Mouse (Mus musculus) neural tube, embryonic 12.5 days (tissue): Measurements from ENCODE around the gene Pigk. TPM values are rescaled to one million over a fixed set of nuclear protein-coding genes. Genes with fewer than 3 reads are reported as not detected.

Experiments
- ATAC-seq: fragments of 200-750 bp; cut with Nextera tagmentation; 2 replicates; pipeline ENCODE4 v1.8.0; 2017; ENCODE audit warnings: low read depth, mild to moderate bottlenecking, moderate TSS enrichment, moderate library complexity; ENCODE audit not compliant: low FRiP score
- H3K27ac ChIP-seq: fragments of 300-500 bp; sonication (generic); 2 replicates; pipeline ENCODE4 v1.5.1; 2016
- H3K27me3 ChIP-seq: fragments of 300-500 bp; sonication (generic); replicated peaks from 2 replicates; pipeline ENCODE4 v1.6.1; 2016; ENCODE audit warnings: mild to moderate bottlenecking
- H3K36me3 ChIP-seq: fragments of 300-500 bp; sonication (generic); 2 replicates; pipeline ENCODE4 v1.6.1; 2016; ENCODE audit warnings: mild to moderate bottlenecking
- H3K4me1 ChIP-seq: fragments of 300-500 bp; sonication (generic); 2 replicates; pipeline ENCODE4 v1.6.1; 2016
- H3K4me2 ChIP-seq: fragments of 300-500 bp; sonication (generic); replicated peaks from 2 replicates; pipeline ENCODE4 v1.6.1; 2016; ENCODE audit warnings: mild to moderate bottlenecking
- H3K4me3 ChIP-seq: fragments of 300-500 bp; sonication (generic); 2 replicates; pipeline ENCODE4 v1.5.1; 2016
- H3K9ac ChIP-seq: fragments of 300-500 bp; sonication (generic); 2 replicates; pipeline ENCODE4 v1.6.1; 2016; ENCODE audit warnings: mild to moderate bottlenecking
- H3K9me3 ChIP-seq: fragments of 300-500 bp; sonication (generic); 2 replicates; pipeline ENCODE4 v1.6.1; 2016; ENCODE audit warnings: mild to moderate bottlenecking
- WGBS: fragments of 180-500 bp; shearing (Covaris S2); methylation state at CpG from one replicate; pipeline ENCODE4 v1.1.7; 2016; 5-methylcytosine and 5-hydroxymethylcytosine counted together
- polyA plus RNA-seq: library from polyadenylated mRNA; unstranded; fragments of >200 nt; fragmentation: Nextera tagmentation; extraction: Ambion mirVana; gene quantifications from 2 replicates; pipeline ENCODE4 v1.2.1, GENCODE M21; 2016

Pigk gene
- polyA plus RNA-seq, 1 experiment from 2014 or later = 45.9 TPM

DNA sequence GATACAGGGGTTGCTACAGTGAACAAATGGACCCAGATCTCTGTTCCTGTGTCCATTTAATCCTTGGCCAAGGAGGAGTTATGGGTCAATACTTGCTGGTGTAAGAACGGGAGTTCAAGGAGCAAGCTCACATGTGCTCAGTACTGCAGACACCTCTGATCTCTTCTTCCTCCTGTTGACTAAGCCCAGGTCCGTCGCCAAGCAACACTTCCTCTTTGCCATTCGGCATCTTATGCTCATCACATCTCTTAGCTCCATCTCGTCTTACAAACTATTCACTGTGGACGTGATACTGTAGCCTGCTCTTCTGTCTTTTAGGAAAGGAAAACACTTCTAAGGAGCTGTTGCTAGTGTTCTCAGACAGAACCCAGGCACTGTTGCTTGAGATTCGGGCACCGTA lies 203.7 kb downstream of the Pigk start:
- no peaks in the 10 kb centered on the region for H3K4me1 ChIP-seq
- no peak overlapping the region for H3K4me2 ChIP-seq
- ATAC-seq = no peak
- no peak overlapping the region for H3K27ac ChIP-seq
- no peaks in the 10 kb centered on the region for H3K36me3 ChIP-seq
- whole genome bisulfite sequencing = 82% methylated on average over 8 of the region's 8 CpGs
- H3K27me3 ChIP-seq = no peaks in the 10 kb centered on the region
- H3K9me3 ChIP-seq = no peaks in the 10 kb centered on the region
- H3K9ac ChIP-seq = no peak overlapping the region
- H3K4me3 ChIP-seq = no peak overlapping the region

DNA sequence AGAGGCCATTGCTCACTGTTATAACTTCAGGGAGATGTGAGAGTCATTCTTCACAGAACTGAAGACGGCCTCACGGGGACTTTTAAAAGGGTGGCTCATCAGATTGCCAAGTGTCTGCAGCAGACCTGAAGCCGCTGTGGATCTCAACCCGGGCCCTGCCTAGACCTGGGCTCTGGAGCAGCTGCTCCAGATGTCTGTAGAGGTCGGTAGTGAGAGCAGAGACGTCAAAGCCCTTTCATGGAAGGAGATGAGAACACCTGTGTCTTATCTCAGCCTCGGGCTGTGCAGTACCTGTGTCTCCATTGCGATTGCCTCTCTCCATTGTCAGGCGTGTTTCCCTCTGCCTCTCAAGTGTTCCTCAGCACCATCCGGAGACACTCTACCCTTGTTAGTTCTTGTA lies 205.2 kb downstream of the Pigk start:
- H3K9me3 ChIP-seq = no peaks in the 10 kb centered on the region
- H3K9ac ChIP-seq = no peak overlapping the region
- no peak for ATAC-seq
- H3K4me3 ChIP-seq = no peak overlapping the region
- H3K4me2 ChIP-seq = no peak overlapping the region
- no peak overlapping the region for H3K27ac ChIP-seq
- WGBS = 72% methylated on average over 10 of the region's 10 CpGs
- H3K27me3 ChIP-seq = no peaks in the 10 kb centered on the region
- no peaks in the 10 kb centered on the region for H3K36me3 ChIP-seq
- H3K4me1 ChIP-seq = no peaks in the 10 kb centered on the region

DNA sequence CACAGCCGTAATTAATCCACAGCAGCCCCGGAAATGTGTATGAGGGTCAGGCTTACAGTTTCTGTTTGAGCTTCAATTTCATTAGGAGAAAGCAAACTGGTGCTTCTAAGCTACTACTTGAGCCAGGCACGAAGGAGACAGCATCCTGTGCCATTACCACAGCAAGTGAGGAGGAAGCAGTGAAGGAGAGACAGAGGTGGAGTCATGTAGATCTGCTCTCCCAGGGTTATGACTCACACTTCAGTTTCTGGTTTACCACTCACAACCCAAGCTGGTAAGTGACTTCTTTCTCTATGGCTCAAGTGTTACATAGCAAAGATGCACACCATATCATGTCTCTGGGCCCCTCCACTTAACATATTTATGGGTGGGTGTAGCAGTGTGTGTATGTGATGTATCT lies 206.5 kb downstream of the Pigk start:
- Histone ChIP-seq H3K9me3 (no peaks in the 10 kb centered on the region), H3K4me1 (no peaks in the 10 kb centered on the region), H3K27me3 (no peaks in the 10 kb centered on the region), H3K4me3 (no peak overlapping the region), H3K4me2 (no peak overlapping the region), H3K27ac (no peak overlapping the region), H3K9ac (no peak overlapping the region), H3K36me3 (no peaks in the 10 kb centered on the region)
- 70% methylated on average over 3 of the region's 3 CpGs for WGBS
- ATAC-seq = no peak

DNA sequence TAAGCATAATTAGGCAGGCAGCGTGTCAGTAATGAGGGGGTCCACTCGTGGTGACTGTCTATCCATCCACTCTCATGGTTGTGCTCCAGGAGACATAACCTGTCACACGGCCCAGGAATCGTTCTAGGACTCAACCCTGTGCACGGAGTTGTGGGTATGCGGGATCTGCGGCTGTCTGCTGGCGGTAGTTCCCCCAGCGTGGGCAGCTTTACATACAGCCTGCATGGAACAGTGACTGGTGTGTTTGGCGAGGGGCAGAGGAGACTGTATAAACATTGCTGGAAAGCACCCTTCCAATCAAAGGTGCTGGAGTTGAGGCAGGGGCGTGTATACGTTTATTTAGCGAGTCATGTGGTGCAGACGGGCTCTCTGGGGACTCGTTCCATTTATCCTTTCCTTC lies 209.6 kb downstream of the Pigk start:
- H3K4me3 ChIP-seq = no peak overlapping the region
- H3K4me2 ChIP-seq = no peak overlapping the region
- H3K9me3 ChIP-seq = no peaks in the 10 kb centered on the region
- WGBS = 76% methylated on average over 15 of the region's 15 CpGs
- ATAC-seq = no peak
- no peaks in the 10 kb centered on the region for H3K36me3 ChIP-seq
- H3K9ac ChIP-seq = no peak overlapping the region
- H3K27ac ChIP-seq = no peak overlapping the region
- no peaks in the 10 kb centered on the region for H3K27me3 ChIP-seq
- no peaks in the 10 kb centered on the region; the same call in 1 of the 2 replicates for H3K4me1 ChIP-seq

DNA sequence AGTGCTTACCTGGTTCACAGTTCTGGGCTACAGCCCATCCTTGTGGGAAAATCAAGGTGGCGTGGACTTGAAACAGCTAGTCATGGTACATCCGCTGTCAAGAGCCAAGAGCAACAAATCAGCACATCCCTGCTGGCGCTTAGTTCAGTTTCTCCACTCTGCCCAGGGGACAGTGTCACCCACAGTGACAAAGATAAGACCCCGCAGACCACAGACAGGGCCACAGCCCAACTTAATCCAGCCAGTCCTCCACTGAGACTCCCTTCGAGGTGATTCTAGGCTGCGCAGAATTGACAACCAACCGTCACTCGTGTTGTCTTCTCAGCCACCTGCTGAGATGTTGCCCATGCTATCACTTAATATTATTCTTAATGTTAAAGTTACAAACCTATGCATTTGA lies 211.5 kb downstream of the Pigk start:
- Histone ChIP-seq H3K9me3 (no peaks in the 10 kb centered on the region), H3K4me2 (no peak overlapping the region), H3K36me3 (no peaks in the 10 kb centered on the region), H3K9ac (no peak overlapping the region), H3K4me1 (no peaks in the 10 kb centered on the region; the same call in 1 of the 2 replicates), H3K4me3 (no peak overlapping the region), H3K27me3 (no peaks in the 10 kb centered on the region), H3K27ac (no peak overlapping the region)
- WGBS = 92% methylated on average over 8 of the region's 8 CpGs
- no peak for ATAC-seq

DNA sequence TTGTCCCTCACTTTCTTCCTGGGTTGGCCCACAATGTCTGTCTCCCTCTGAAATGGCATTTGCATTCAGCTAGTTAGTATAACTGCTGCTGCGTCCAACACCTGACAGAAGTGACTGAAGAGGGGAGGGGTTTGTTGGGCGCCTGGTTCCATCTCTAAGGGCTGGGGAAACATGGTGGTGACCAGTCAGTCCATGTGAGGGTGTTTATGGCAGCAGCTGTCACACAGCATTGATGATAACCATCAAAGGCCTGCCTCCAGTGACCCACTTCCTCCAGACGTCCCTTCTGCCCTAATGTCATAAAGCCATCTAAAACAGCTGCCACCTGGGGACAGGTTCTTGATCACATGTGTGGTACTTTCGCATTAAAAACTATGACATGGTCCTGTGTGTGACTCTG lies 212.3 kb downstream of the Pigk start:
- no peak overlapping the region for H3K4me2 ChIP-seq
- no peak for ATAC-seq
- H3K4me1 ChIP-seq = no peaks in the 10 kb centered on the region; the same call in 1 of the 2 replicates
- no peak overlapping the region for H3K27ac ChIP-seq
- WGBS = 62% methylated on average over 4 of the region's 4 CpGs
- H3K9me3 ChIP-seq = no peaks in the 10 kb centered on the region
- H3K4me3 ChIP-seq = no peak overlapping the region
- H3K36me3 ChIP-seq = no peaks in the 10 kb centered on the region
- H3K9ac ChIP-seq = no peak overlapping the region
- H3K27me3 ChIP-seq = no peaks in the 10 kb centered on the region

DNA sequence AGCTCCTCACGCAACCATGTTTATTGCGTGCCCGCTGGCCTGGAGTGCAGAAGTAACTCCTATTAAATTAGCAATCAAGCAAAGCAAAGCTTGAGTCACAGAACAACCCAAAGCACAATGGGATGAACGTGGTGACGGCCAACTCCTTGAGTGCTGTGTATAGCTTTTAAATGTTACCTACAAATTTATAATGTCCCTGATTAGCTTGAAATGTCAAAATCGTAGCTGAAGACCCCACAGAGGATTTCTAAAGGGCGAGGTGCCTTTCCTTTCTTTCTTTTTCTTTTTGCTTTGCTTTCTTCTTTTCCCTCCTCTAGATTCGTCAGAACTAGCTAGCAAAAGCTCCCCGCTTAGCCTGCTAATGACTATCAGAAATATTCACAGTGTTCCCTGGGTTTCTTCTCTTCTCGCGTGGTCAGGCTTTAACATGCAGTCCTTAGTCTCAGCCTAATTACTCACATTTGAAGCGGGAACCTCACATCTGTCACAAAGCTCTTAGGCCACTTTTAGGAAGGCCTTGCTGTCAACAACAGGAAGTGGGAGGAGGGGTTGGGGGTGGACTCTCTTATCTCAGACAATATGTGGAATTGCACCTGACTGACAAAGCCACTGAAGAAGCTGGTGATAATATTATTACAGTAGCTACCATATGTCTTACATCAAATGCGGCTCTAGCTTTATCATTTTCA lies 214.5 kb downstream of the Pigk start:
- Histone ChIP-seq H3K27ac (no peak overlapping the region), H3K4me1 (no peaks in the 10 kb centered on the region; the same call in 1 of the 2 replicates), H3K36me3 (no peaks in the 10 kb centered on the region), H3K9me3 (no peaks in the 10 kb centered on the region), H3K4me2 (no peak overlapping the region), H3K27me3 (no peaks in the 10 kb centered on the region), H3K4me3 (no peak overlapping the region), H3K9ac (no peak overlapping the region)
- WGBS = 62% methylated on average over 13 of the region's 13 CpGs
- no peak for ATAC-seq

DNA sequence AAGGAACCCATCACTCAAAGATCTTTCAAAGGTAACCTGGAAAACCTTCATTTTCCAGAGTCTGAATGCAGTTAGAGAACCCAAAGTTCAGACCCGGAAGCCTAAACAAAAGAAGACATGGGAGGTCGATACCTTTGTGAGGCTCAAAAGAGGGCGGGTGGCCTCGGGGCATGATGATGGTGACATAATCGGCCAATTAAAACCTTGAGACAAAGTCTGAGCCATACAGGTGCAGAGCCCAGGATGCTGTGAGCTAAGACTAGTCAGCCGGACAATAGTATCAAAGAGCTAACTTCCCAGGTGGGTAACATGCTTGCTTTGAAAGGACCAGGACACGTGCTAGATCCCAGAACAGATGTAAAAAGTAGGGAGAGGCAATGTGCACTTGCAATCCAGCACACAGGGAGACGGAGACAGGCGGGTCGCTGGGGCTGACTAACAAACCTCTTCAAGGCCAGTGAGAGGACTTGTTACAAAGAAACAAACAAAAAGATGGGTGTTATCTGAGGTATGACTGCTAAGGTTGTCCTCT lies 215.4 kb downstream of the Pigk start:
- 72% methylated on average over 10 of the region's 10 CpGs for WGBS
- Histone ChIP-seq H3K4me1 (no peaks in the 10 kb centered on the region; the same call in 1 of the 2 replicates), H3K27me3 (no peaks in the 10 kb centered on the region), H3K36me3 (no peaks in the 10 kb centered on the region), H3K27ac (no peak overlapping the region), H3K4me3 (no peak overlapping the region), H3K4me2 (no peak overlapping the region), H3K9ac (no peak overlapping the region), H3K9me3 (no peaks in the 10 kb centered on the region)
- no peak for ATAC-seq

DNA sequence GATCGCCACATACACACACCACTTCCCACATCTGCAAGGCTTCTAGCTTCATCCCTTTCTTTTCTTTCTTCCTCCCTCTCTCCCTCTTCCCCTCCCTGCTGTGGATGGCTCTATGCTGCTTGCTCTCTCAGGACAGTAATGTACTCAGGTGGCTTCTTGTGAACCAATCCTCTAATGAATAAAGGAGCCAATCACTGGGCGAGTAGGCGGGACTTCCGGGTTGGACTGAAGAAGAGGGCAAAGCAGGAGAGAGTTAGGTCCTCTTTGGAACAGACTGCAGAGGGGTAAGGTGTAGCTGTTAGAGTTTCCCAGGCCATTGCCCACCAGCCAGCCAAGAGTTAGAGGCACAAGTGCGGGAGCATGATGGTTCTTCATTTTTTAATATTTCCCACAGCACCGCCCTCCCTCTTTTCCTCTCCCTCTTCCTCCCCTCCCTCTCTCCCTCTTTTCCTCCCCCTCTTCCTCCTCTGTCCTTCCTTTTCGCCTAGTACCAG lies 215.9 kb downstream of the Pigk start:
- Histone ChIP-seq H3K36me3 (no peaks in the 10 kb centered on the region), H3K4me3 (no peak overlapping the region), H3K9me3 (no peaks in the 10 kb centered on the region), H3K4me1 (no peaks in the 10 kb centered on the region; the same call in 1 of the 2 replicates), H3K9ac (no peak overlapping the region), H3K27ac (no peak overlapping the region), H3K4me2 (no peak overlapping the region), H3K27me3 (no peaks in the 10 kb centered on the region)
- WGBS = 81% methylated on average over 7 of the region's 7 CpGs
- no peak for ATAC-seq

DNA sequence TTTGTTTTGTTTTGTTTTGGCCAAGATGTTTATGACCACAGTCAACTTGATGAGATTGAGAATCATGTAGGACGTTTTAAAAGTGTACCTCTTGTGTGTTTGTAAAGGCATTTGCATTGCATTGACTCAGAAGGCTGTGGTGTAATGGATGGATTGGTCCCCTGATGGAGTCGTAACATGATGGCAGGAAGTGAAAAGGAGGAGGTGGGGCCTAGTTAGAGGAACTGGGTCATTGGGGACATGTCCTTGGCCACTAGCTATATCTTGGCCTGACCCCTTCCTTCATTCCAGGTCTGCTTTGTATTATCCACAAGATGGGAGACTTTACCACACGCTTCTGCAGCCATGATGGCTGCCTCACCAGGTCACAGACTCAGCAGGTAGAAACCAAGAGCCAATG lies 217.5 kb downstream of the Pigk start:
- H3K36me3 ChIP-seq = no peaks in the 10 kb centered on the region
- no peak overlapping the region for H3K4me2 ChIP-seq
- H3K4me1 ChIP-seq = no peaks in the 10 kb centered on the region; the same call in 1 of the 2 replicates
- H3K9ac ChIP-seq = no peak overlapping the region
- H3K27me3 ChIP-seq = no peaks in the 10 kb centered on the region
- 86% methylated on average over 3 of the region's 3 CpGs for WGBS
- H3K27ac ChIP-seq = no peak overlapping the region
- H3K4me3 ChIP-seq = no peak overlapping the region
- no peak for ATAC-seq
- H3K9me3 ChIP-seq = no peaks in the 10 kb centered on the region

DNA sequence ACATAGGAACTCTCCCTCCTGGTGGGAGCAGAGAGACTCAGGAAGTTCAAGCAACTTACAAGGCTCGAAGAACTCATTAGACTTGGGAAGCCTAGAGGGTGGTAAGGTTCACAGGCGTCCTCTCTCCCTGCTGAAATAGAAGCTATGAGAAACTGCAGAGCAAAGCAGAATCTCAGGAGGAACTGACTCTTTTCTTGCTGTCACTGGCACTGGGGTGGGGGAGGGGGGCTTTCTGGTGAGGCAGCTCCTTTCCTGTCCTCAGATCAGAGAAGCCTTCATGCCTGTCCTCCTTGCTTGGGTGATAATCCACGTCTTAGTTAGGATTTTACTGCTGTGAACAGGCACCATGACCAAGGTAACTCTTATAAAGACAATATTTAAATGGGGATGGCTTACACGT lies 218.2 kb downstream of the Pigk start:
- no peak overlapping the region for H3K27ac ChIP-seq
- no peaks in the 10 kb centered on the region for H3K9me3 ChIP-seq
- H3K36me3 ChIP-seq = no peaks in the 10 kb centered on the region
- 79% methylated on average over 4 of the region's 4 CpGs for WGBS
- H3K4me2 ChIP-seq = no peak overlapping the region
- ATAC-seq = no peak
- no peak overlapping the region for H3K9ac ChIP-seq
- no peaks in the 10 kb centered on the region; the same call in 1 of the 2 replicates for H3K4me1 ChIP-seq
- H3K27me3 ChIP-seq = no peaks in the 10 kb centered on the region
- no peak overlapping the region for H3K4me3 ChIP-seq

DNA sequence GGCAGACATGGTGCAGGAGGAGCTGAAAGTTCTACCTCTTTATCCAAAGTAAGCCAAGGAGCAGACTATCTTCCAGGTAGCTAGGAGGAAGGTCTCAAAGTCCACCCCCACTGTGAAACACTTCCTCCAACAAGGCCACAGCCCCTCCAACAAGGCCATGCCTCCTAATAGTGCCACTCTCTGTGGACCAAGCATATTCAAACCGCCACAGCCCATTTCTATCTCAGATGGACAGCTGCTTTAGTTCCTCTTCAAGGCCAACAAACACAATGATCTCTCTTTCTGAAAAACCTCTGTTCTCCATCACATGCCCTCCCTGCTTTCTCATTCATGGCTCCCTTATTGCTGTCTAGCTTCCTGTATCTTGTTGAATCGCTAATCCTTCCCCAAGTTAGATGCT lies 218.6 kb downstream of the Pigk start:
- 91% methylated on average over 2 of the region's 2 CpGs for WGBS
- Histone ChIP-seq H3K9me3 (no peaks in the 10 kb centered on the region), H3K9ac (no peak overlapping the region), H3K4me1 (no peaks in the 10 kb centered on the region; the same call in 1 of the 2 replicates), H3K4me3 (no peak overlapping the region), H3K36me3 (no peaks in the 10 kb centered on the region), H3K27me3 (no peaks in the 10 kb centered on the region), H3K27ac (no peak overlapping the region), H3K4me2 (no peak overlapping the region)
- ATAC-seq = no peak

DNA sequence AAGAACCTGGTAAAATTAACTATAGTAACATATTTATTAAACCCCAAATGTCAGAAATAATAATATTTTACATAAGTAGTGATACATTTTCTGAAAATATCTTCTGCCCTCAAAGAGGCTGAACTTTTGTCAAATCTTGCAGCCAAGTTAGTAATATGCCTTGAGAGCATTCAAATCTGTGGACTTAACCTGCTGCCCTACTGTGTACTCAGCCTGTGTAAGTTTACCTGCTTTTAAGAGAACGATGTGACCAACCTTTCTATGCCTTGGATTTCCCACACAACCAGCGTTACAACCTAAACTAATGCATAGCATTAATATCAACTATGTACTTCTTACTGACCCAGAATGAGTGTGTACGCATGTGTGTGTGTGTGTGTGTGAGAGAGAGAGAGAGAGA lies 219.8 kb downstream of the Pigk start:
- Histone ChIP-seq H3K27ac (no peak overlapping the region), H3K4me3 (no peak overlapping the region), H3K36me3 (no peaks in the 10 kb centered on the region), H3K27me3 (no peaks in the 10 kb centered on the region), H3K9ac (no peak overlapping the region), H3K4me2 (no peak overlapping the region), H3K9me3 (no peaks in the 10 kb centered on the region), H3K4me1 (no peaks in the 10 kb centered on the region; the same call in 1 of the 2 replicates)
- ATAC-seq = no peak
- 95% methylated on average over 3 of the region's 3 CpGs for WGBS
